1 mouse cellular context compared by ENCODE assay signal in genomic region chr5:142936336-142936719, GRCm38 (mm10).
TF ChIP-seq lines count a peak whose summit lies in the region.

No protein-coding gene starts in this region.

TF ChIP-seq in myocyte, 11 proteins besides CTCF, POLR2A, EP300 and RAD21 (continued from another document):
- no peak for TF ChIP-seq SRF (IDR thresholded peaks at IDR 0.05; ENCODE audit: control insufficient read depth, insufficient read length, low read depth)
